Mouse (Mus musculus): ENCODE results near the gene Igf1r. TPM values are rescaled to one million over a fixed set of nuclear protein-coding genes. Genes with fewer than 3 reads are reported as not detected.
A peak's percentile ranks its signal among the peaks of the same experiment; 100 is the strongest.

Gene Igf1r
- polyA plus RNA-seq, 1 experiment from 2014 or later: 13.9 TPM

- Histone ChIP-seq H3K9ac (no peak overlapping the region), H3K4me3 (no peak overlapping the region), H3K36me3 (peaks cover 14% of the 10 kb centered on the region), H3K4me2 (no peak overlapping the region), H3K27ac (no peak overlapping the region), H3K9me3 (replicated peaks) (no peaks in the 10 kb centered on the region), H3K4me1 (replicated peaks) (peaks cover 6% of the 10 kb centered on the region; the same call in 1 of the 2 replicates), H3K27me3 (no peaks in the 10 kb centered on the region)
- no peak for ATAC-seq (replicated peaks; ENCODE audit: insufficient number of reproducible peaks, insufficient read depth, low FRiP score, low read depth)
- 89% methylated on average over 1 of the region's 1 CpGs for WGBS
These were observed 227.0 kb downstream of the Igf1r start for GRCm38 (mm10) chr7:68179672-68180071.

DNA sequence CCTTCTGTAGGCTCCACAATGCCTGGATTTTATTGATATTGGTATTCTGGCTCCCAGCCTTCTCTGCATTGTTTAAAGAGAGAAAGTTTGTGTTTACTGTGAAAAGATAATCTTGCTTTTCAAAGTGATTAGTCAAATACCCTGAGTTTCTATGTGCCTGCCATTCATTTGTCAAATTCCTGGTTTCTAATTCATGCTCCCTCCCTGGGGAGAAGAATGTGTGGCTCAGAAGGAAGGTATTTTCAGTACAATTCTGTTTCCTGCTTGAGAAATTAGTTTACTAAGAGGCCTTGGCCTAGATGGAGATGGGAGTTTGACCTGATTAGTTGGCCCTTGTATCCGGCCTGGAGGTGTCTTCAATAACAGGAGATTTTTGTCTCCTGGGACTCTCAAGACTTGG is 228.5 kb downstream of the Igf1r start:
- ATAC-seq (replicated peaks; ENCODE audit: insufficient number of reproducible peaks, insufficient read depth, low FRiP score, low read depth): no peak
- peaks cover 23% of the 10 kb centered on the region for H3K36me3 ChIP-seq
- H3K4me3 ChIP-seq: no peak overlapping the region
- H3K9me3 ChIP-seq (replicated peaks): no peaks in the 10 kb centered on the region
- H3K27me3 ChIP-seq: no peaks in the 10 kb centered on the region
- WGBS: 75% methylated on average over 1 of the region's 1 CpGs
- no peak overlapping the region for H3K9ac ChIP-seq
- H3K4me1 ChIP-seq (replicated peaks): no peaks in the 10 kb centered on the region; the same call in 1 of the 2 replicates
- H3K27ac ChIP-seq: no peak overlapping the region
- no peak overlapping the region for H3K4me2 ChIP-seq

DNA sequence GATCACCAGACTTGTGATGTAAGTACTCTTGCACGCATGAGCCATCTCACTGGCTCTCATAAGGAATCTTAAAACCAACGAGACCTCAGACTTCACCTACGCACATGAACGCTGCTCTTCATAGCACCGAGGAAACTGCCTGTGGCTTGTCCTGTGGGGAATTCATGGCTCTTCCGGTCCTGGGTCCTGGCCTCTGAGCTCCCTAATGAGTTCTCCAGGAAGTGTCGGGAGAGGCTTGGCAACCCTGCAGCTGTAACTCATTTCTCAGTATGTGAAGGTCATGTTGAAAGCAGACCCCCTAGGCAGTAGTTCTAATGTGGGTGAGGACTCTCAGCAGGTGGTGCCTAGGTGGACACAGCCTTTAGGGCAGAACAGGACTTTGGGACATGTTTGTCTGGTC is 229.4 kb downstream of the Igf1r start:
- no peaks in the 10 kb centered on the region for H3K27me3 ChIP-seq
- no peak overlapping the region for H3K9ac ChIP-seq
- peaks cover 25% of the 10 kb centered on the region for H3K36me3 ChIP-seq
- no peak overlapping the region for H3K27ac ChIP-seq
- H3K9me3 ChIP-seq (replicated peaks): no peaks in the 10 kb centered on the region
- H3K4me3 ChIP-seq: no peak overlapping the region
- no peaks in the 10 kb centered on the region; the same call in 1 of the 2 replicates for H3K4me1 ChIP-seq (replicated peaks)
- H3K4me2 ChIP-seq: no peak overlapping the region
- no peak for ATAC-seq (replicated peaks; ENCODE audit: insufficient number of reproducible peaks, insufficient read depth, low FRiP score, low read depth)
- 68% methylated on average over 7 of the region's 7 CpGs for WGBS

- peaks cover 32% of the 10 kb centered on the region for H3K36me3 ChIP-seq
- H3K4me3 ChIP-seq: no peak overlapping the region
- no peaks in the 10 kb centered on the region; the same call in 1 of the 2 replicates for H3K4me1 ChIP-seq (replicated peaks)
- no peaks in the 10 kb centered on the region for H3K27me3 ChIP-seq
- ATAC-seq (replicated peaks; ENCODE audit: insufficient number of reproducible peaks, insufficient read depth, low FRiP score, low read depth): no peak
- no peak overlapping the region for H3K4me2 ChIP-seq
- 93% methylated on average over 6 of the region's 6 CpGs for WGBS
- H3K9ac ChIP-seq: no peak overlapping the region
- H3K27ac ChIP-seq: no peak overlapping the region
- H3K9me3 ChIP-seq (replicated peaks): no peaks in the 10 kb centered on the region
These were observed 230.1 kb downstream of the Igf1r start for GRCm38 (mm10) chr7:68182773-68183172.

DNA sequence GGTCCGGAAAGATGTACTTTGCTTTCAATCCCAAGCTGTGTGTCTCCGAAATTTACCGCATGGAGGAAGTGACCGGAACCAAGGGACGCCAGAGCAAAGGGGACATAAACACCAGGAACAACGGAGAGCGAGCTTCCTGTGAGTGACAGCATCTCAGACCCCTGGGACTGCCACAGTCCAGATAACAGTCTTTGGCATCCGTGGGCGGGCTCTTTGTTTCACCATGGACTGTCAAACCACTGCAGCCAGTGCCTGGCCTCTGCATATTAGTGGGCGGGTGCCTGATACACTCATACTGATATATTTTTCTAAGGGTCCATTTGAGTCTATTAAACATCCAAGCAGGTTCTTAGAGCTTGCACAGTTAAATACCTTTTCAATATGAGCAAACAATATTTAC is 230.8 kb downstream of the Igf1r start:
- no peaks in the 10 kb centered on the region for H3K27me3 ChIP-seq
- H3K4me1 ChIP-seq (replicated peaks): no peaks in the 10 kb centered on the region; the same call in 1 of the 2 replicates
- no peaks in the 10 kb centered on the region for H3K9me3 ChIP-seq (replicated peaks)
- H3K4me3 ChIP-seq: no peak overlapping the region
- no peak for ATAC-seq (replicated peaks; ENCODE audit: insufficient number of reproducible peaks, insufficient read depth, low FRiP score, low read depth)
- no peak overlapping the region for H3K27ac ChIP-seq
- peaks cover 32% of the 10 kb centered on the region for H3K36me3 ChIP-seq
- no peak overlapping the region for H3K9ac ChIP-seq
- no peak overlapping the region for H3K4me2 ChIP-seq
- WGBS: 52% methylated on average over 10 of the region's 10 CpGs

DNA sequence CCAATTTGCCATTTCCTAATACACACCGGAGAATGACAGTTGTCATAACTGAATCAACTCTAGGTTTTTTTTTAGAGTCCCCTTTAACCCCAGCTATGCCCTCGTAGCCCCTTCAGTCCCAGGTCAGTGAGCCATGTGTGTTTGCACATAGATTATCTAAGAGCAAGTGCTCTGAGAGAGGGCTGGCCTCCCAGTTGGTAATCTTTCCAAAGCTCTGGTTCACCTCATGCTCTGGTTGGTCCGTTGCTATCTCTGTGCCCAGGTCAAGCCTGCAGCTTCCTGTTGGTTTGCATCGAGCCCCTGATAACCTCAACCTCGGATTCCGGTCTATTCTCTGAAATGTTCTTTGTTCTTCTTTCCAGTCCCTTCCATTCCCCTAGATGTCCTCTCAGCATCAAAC is 236.6 kb downstream of the Igf1r start:
- Histone ChIP-seq H3K4me2 (no peak overlapping the region), H3K36me3 (peaks cover 58% of the 10 kb centered on the region), H3K9me3 (replicated peaks) (no peaks in the 10 kb centered on the region), H3K27ac (no peak overlapping the region), H3K27me3 (no peaks in the 10 kb centered on the region), H3K4me1 (replicated peaks) (peaks cover 6% of the 10 kb centered on the region; the same call in 1 of the 2 replicates), H3K9ac (no peak overlapping the region), H3K4me3 (no peak overlapping the region)
- ATAC-seq (replicated peaks; ENCODE audit: insufficient number of reproducible peaks, insufficient read depth, low FRiP score, low read depth): no peak
- 40% methylated on average over 6 of the region's 6 CpGs for WGBS

- Histone ChIP-seq H3K4me3 (no peak overlapping the region), H3K4me1 (replicated peaks) (peaks cover 9% of the 10 kb centered on the region; the same call in 1 of the 2 replicates), H3K9me3 (replicated peaks) (no peaks in the 10 kb centered on the region), H3K27ac (no peak overlapping the region), H3K4me2 (no peak overlapping the region), H3K9ac (no peak overlapping the region), H3K27me3 (no peaks in the 10 kb centered on the region), H3K36me3 (peaks cover 58% of the 10 kb centered on the region)
- ATAC-seq (replicated peaks; ENCODE audit: insufficient number of reproducible peaks, insufficient read depth, low FRiP score, low read depth): no peak
- WGBS: 77% methylated on average over 13 of the region's 13 CpGs
These were observed 237.2 kb downstream of the Igf1r start for GRCm38 (mm10) chr7:68189691-68190456.

DNA sequence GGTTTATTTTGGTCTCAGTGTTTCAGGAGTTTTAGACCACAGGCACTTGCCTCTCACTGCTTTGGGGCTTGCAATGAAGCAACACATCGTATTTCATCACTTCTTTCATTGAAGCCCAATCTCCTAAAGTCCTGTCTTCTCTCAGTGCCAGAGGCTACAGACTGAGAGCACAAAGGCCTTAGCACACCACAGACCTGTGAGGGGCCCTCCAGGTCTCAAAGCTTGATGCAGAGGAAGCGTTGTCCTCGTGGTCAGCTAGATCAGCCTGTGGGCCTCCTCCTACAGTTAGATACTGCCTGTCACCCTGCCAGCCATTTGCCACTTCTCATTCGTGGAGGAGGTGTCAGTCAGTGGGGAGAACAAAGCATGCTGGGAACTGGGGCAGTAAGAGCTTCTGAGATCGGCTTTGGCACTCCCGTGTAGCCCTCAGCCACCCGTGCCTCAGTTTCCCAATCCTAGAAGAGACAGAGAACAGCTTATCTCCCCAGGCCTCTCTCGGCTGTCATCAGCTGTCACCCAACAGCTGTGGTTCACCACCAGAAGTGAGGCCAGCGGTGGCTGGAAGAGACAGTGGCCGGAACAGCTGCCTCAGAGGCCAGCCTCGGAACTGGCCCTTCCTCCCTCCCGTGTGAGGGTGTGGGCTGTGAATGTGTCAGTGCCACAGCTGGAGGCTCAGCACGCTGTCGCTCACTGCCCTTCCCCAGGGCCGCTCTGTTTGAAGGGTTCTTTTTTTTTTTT is 241.5 kb downstream of the Igf1r start:
- ATAC-seq (replicated peaks; ENCODE audit: insufficient number of reproducible peaks, insufficient read depth, low FRiP score, low read depth): 0 out of 2 replicates have a peak, but pooled peaks have one; percentile 31
- Histone ChIP-seq H3K9me3 (replicated peaks) (no peaks in the 10 kb centered on the region), H3K4me1 (replicated peaks) (peaks cover 9% of the 10 kb centered on the region; the same call in 1 of the 2 replicates), H3K27me3 (no peaks in the 10 kb centered on the region), H3K36me3 (peaks cover 69% of the 10 kb centered on the region), H3K27ac (no peak overlapping the region), H3K9ac (no peak overlapping the region), H3K4me3 (no peak overlapping the region), H3K4me2 (no peak overlapping the region)
- 43% methylated on average over 15 of the region's 15 CpGs for WGBS

DNA sequence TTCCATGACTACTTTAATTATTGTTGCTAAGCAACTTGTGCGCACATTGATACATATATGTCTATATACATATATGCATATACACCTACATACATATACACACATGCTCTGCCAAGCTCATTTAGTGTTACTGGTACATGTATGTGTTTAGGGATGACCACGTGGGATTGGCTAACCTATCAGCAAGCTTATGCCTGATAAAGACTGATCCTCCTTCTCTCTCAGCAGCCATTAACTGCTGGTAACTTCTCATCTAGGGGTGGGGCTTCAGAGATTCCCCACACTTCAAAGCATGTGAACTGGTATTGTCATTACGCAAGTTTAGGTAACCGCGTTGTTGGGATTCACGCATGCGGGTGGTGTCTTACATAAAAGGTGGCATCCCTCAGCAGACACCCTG is 247.0 kb downstream of the Igf1r start:
- no peak overlapping the region for H3K9ac ChIP-seq
- H3K4me1 ChIP-seq (replicated peaks): no peaks in the 10 kb centered on the region
- no peak overlapping the region for H3K4me3 ChIP-seq
- no peak overlapping the region for H3K4me2 ChIP-seq
- ATAC-seq (replicated peaks; ENCODE audit: insufficient number of reproducible peaks, insufficient read depth, low FRiP score, low read depth): no peak
- H3K9me3 ChIP-seq (replicated peaks): no peaks in the 10 kb centered on the region
- H3K27me3 ChIP-seq: no peaks in the 10 kb centered on the region
- WGBS: 94% methylated on average over 7 of the region's 7 CpGs
- H3K27ac ChIP-seq: no peak overlapping the region
- H3K36me3 ChIP-seq: peaks cover 50% of the 10 kb centered on the region

DNA sequence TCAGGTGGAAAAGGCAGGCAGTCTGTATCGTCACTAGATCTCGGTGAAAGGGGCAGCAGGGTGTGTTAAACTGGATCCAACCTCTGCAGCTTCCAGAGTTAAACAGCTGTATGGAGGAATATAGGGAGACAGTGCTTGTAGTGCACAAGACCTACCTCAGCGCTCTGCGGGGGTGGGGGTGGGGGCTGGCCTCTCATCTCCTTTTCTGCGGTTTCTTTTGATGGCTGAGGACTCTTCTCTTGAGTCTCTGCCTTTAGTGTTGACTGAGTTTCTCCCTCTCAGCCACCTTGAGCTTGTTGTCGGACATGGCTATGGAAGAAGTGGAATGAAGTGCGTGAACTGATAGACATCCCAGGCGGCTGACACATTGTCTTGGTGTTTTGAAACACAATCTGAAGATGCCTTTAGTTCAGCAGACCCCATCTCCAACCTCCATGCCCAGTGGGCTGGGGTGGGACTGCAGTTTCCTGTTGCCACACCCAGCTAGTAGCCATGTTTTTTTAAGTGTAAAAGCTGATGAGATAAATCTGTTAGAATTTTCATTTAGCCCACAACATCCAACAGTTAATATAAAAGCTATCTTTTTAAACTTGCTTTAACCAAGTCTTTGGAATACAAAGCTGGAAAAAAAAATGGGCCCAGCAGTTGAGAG is 253.3 kb downstream of the Igf1r start:
- WGBS: 89% methylated on average over 8 of the region's 8 CpGs

DNA sequence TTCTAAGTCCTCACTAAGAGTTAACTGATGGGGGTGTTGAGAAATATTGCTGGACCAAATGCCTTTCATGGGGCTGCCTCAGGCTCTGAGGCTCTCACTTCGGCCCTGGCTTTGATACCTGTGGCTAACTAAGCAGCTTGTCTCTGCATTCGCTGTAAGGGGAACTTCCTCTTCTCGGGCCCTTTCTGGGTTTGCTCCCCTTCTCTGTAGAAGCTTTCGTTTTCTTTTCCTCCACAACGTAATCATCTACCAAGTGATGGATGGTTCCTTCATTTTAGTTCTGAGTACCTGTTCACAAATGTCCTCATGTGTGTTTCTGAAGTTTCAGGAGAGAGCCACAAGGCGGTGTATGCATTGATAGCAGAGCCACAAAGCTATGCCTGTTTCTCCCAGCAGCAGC is 256.4 kb downstream of the Igf1r start:
- ATAC-seq (replicated peaks; ENCODE audit: insufficient number of reproducible peaks, insufficient read depth, low FRiP score, low read depth): no peak
- Histone ChIP-seq H3K4me3 (no peak overlapping the region), H3K27me3 (no peaks in the 10 kb centered on the region), H3K36me3 (peaks cover 74% of the 10 kb centered on the region), H3K4me2 (no peak overlapping the region), H3K27ac (no peak overlapping the region), H3K9me3 (replicated peaks) (no peaks in the 10 kb centered on the region), H3K9ac (no peak overlapping the region), H3K4me1 (replicated peaks) (peaks cover 5% of the 10 kb centered on the region; the same call in 1 of the 2 replicates)
- 84% methylated on average over 6 of the region's 6 CpGs for WGBS

More for the DNA sequence above, 253.3 kb downstream of the Igf1r start:
- Histone ChIP-seq H3K27ac (no peak overlapping the region), H3K4me3 (no peak overlapping the region), H3K4me2 (no peak overlapping the region), H3K36me3 (peaks cover 59% of the 10 kb centered on the region), H3K4me1 (replicated peaks) (peaks cover 5% of the 10 kb centered on the region; the same call in 1 of the 2 replicates), H3K27me3 (no peaks in the 10 kb centered on the region), H3K9me3 (replicated peaks) (no peaks in the 10 kb centered on the region), H3K9ac (no peak overlapping the region)
- no peak for ATAC-seq (replicated peaks; ENCODE audit: insufficient number of reproducible peaks, insufficient read depth, low FRiP score, low read depth)
